Mouse (Mus musculus): Measurements from ENCODE around the gene Insig2. TPM values are rescaled to one million over a fixed set of nuclear protein-coding genes. Genes with fewer than 3 reads are reported as not detected.

The Insig2 gene
- total RNA-seq, 2 experiments from 2014 or later, result 41.1 to 43.8 TPM

Other genes with a start within 250 kb of the Insig2 start
- gene Ccdc93, start 98.5 kb upstream of the Insig2 start, total RNA-seq (2021), result 10 to 100 TPM; 19.7 to 23.4 TPM
- gene Htr5b, start 195.9 kb upstream of the Insig2 start, total RNA-seq (2021), result 1 to 10 TPM; 1.8 to 4.4 TPM
- 10 to 100 TPM; 23.4 to 23.5 TPM for gene Ddx18, start 235.4 kb upstream of the Insig2 start, total RNA-seq (2021)

All from left cerebral cortex, postnatal 14 days (tissue).